Mouse (Mus musculus): ENCODE measurements around the gene Wnt5b.

- no peak for TF ChIP-seq FLI1 (IDR thresholded peaks at IDR 0.05; ENCODE audit: low read length)
- no peak for TF ChIP-seq GATA1 (IDR thresholded peaks at IDR 0.05; ENCODE audit: borderline replicate concordance, low read length)
Observed at GRCm38 (mm10) chr6:119460391-119460790, 83.8 kb downstream of the Wnt5b start.
